Mouse (Mus musculus): ENCODE results near the gene Clcn5. TPM values are rescaled to one million over a fixed set of nuclear protein-coding genes. Genes with fewer than 3 reads are reported as not detected.

Clcn5 gene
- 9.4 and 13.5 TPM in 2 replicates for polyA plus RNA-seq (2012; rRNA removed)

DNA sequence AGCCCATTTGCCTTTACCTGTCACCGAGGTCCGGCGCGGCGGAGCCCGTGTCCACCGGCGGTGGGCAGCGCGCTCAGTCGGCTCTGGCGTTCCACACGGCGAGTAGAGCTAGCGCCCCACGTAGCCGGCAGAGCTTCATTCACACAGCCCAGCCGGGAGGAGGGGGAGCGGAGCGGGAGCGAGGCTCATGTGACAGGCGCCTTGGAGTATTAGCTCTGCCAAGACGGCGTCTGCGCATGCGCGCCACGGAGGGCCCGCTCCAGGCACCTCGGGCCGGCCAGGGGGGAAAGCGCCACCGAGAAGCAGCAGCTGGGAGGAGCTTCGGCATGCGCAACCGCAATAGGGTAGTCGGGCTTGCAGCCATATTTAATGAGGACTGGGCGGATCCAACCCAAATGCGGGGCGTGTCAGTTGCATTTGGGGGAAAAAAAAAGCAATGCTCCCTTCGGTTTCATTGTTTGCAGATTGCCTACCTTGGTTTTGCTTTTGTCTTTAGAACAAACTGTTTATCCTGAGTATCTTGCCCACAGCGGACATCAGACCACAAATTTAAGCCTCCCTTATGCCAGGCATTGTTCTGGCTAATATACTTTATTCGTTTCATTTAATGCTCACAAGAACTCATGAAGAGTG, at the start of gene Clcn5:
TSS of gene Clcn5 (minus strand) at position 270 of the 633 bp plus-strand sequence.

Other genes with a start within 250 kb of the Clcn5 start
- 6.0 and 6.1 TPM in 2 replicates for gene Usp27x, start 56.5 kb upstream of the Clcn5 start, polyA plus RNA-seq (2012; rRNA removed)

All from central nervous system, embryonic 14 days (tissue).